Mouse (Mus musculus) CH12.LX (cell line): ENCODE data around the gene Npas2.

ENCODE experiments used
- CTCF ChIP-seq, 2 experiments: IDR thresholded peaks in 1 of 2; conservative IDR thresholded peaks in 1 of 2; 2 replicates each; pipeline ENCODE4 v1.5.1; 2011 to 2012; ENCODE audit warnings: low read depth in 2 of 2, low read length in 2 of 2, improper control_type of control experiment in 1 of 2, inconsistent platforms in 1 of 2, mild to moderate bottlenecking in 1 of 2, moderate library complexity in 1 of 2
- E2F4 ChIP-seq: IDR thresholded peaks from 2 replicates; pipeline ENCODE4 v1.6.1; 2011; ENCODE audit warnings: low read depth, low read length, improper control_type of control experiment; ENCODE audit not compliant: insufficient replicate concordance
- ELF1 ChIP-seq: IDR thresholded peaks from 2 replicates; pipeline ENCODE4 v1.6.1; 2014; ENCODE audit warnings: low read depth, mild to moderate bottlenecking, inconsistent platforms, low read length, improper control_type of control experiment
- ETS1 ChIP-seq: conservative IDR thresholded peaks from 2 replicates; pipeline ENCODE4 v1.6.1; 2012; ENCODE audit warnings: low read depth, mild to moderate bottlenecking, inconsistent platforms, low read length, improper control_type of control experiment, moderate library complexity
- MAX ChIP-seq: IDR thresholded peaks from 2 replicates; pipeline ENCODE4 v1.6.1; 2011; ENCODE audit warnings: low read length, improper control_type of control experiment
- POLR2A ChIP-seq: IDR thresholded peaks from 2 replicates; pipeline ENCODE4 v1.6.1; 2011; ENCODE audit warnings: low read depth, mild to moderate bottlenecking, improper control_type of control experiment, low read length
- UBTF ChIP-seq: IDR thresholded peaks from 2 replicates; pipeline ENCODE4 v1.6.1; 2012; ENCODE audit warnings: low read depth, mild to moderate bottlenecking, inconsistent platforms, low read length, improper control_type of control experiment, moderate library complexity
- USF1 ChIP-seq: IDR thresholded peaks from 2 replicates; pipeline ENCODE4 v1.6.1; 2014; ENCODE audit warnings: low read depth, mild to moderate bottlenecking, inconsistent platforms, low read length, improper control_type of control experiment
- ZKSCAN1 ChIP-seq: IDR thresholded peaks from 2 replicates; pipeline ENCODE4 v1.6.1; 2012; ENCODE audit warnings: low read depth, inconsistent platforms, low read length, improper control_type of control experiment, borderline replicate concordance
- ZMIZ1 ChIP-seq: IDR thresholded peaks from 2 replicates; pipeline ENCODE4 v1.6.1; 2012; ENCODE audit warnings: low read depth, mild to moderate bottlenecking, inconsistent platforms, low read length, improper control_type of control experiment

DNA sequence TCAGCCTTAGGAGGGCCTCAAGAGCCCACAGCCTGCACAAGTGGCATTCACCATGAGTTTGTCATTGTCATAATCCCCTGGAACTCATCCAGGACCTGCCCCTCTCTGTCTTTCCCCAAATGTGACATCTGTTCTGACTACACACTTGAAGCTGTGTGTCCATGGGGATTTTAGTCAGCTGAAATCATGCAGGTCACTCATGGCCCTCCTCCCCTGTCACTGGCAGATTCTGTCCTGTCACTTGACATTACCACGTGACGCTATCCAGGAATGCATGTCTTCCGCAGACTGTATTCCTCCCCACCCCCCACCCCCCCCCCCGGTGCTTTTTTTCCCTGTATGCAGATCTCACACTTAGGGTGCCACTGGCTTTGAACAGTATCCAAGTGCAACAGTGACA is 94.3 kb downstream of the Npas2 start:
- TF ChIP-seq POLR2A, result no peak
- no peak for TF ChIP-seq E2F4
- TF ChIP-seq USF1, result no peak
- no peak for TF ChIP-seq ETS1
- TF ChIP-seq CTCF (conservative IDR thresholded peaks at IDR 0.05 in 1 of 2, IDR thresholded peaks at IDR 0.05 in 1 of 2; ENCODE audit: low read depth in 2 of 2, low read length in 2 of 2), result no peak
- TF ChIP-seq ZMIZ1, result no peak
- TF ChIP-seq MAX, result no peak
- no peak for TF ChIP-seq ELF1
- no peak for TF ChIP-seq ZKSCAN1
- no peak for TF ChIP-seq UBTF
